Mouse (Mus musculus): ENCODE results near the gene Lingo3. TPM values are rescaled to one million over a fixed set of nuclear protein-coding genes. Genes with fewer than 3 reads are reported as not detected.

Lingo3 gene
- 0.46 and 0.48 TPM in 2 replicates for polyA plus RNA-seq (2012; rRNA removed)

GRCm38 (mm10) chr10:80843931-80844547, at the start of gene Lingo3:
TSS of gene Lingo3 (minus strand) at chr10:80844039.

DNA sequence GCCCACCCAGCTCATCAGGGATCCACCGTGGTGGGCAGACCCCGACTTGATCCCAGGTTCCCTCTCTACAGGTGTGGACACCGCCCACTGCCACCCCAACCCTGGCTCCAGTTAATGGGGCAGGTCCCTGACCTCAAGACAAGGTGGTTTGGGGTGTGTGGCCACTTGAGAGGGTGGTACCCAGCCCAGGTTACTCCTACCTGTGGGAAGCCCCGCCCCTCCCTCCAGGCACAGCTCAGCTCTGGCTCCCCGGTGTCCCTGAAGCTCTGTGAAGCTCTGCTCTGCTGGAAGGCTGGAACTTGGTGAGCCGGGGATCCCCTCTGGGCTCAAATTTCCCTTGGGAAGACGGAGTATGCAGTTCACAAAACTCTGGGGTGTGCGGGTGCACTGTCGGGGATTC, 27.7 kb upstream of the Lingo3 start, which contains the start of gene Tmprss9:
TSS of gene Tmprss9 (plus strand) at position 268 of the 400 bp plus-strand sequence.

GRCm38 (mm10) chr10:80854913-80855748, 11.3 kb upstream of the Lingo3 start, which contains the start of the genes Lsm7 and Sppl2b:
TSS of gene Lsm7 (minus strand) at chr10:80855209.
TSS of gene Sppl2b (plus strand) at chr10:80855275.

GRCm38 (mm10) chr10:80826151-80827062, 17.4 kb downstream of the Lingo3 start, which contains the start of gene Oaz1:
TSS of gene Oaz1 (plus strand) at chr10:80826656.

GRCm38 (mm10) chr10:80813366-80813765, 30.5 kb downstream of the Lingo3 start, which contains the start of gene Jsrp1:
TSS of gene Jsrp1 (minus strand) at chr10:80813498.

GRCm38 (mm10) chr10:80804916-80805315, 38.9 kb downstream of the Lingo3 start, which contains the start of gene Amh:
TSS of gene Amh (plus strand) at chr10:80805243.

GRCm38 (mm10) chr10:80798150-80799006, 45.5 kb downstream of the Lingo3 start, which contains the start of the genes Sf3a2 and Plekhj1:
TSS of gene Sf3a2 (plus strand) at chr10:80798198.
TSS of gene Plekhj1 (minus strand) at chr10:80798626.

Other genes starting within 250 kb of the Lingo3 start
- gene Scamp4, start 241.2 kb downstream of the Lingo3 start, polyA plus RNA-seq (2012; rRNA removed), result 48.7 and 54.0 TPM in 2 replicates
- 9.7 and 11.8 TPM in 2 replicates for gene Adat3, start 241.2 kb downstream of the Lingo3 start, polyA plus RNA-seq (2012; rRNA removed)
- 5.1 and 5.9 TPM in 2 replicates for gene Gm49322, start 238.0 kb downstream of the Lingo3 start, polyA plus RNA-seq (2012; rRNA removed)
- gene Csnk1g2, start 221.2 kb downstream of the Lingo3 start, polyA plus RNA-seq (2012; rRNA removed), result 169 and 230 TPM in 2 replicates
- gene Btbd2, start 187.0 kb downstream of the Lingo3 start, polyA plus RNA-seq (2012; rRNA removed), result 65.9 and 84.8 TPM in 2 replicates
- gene Mknk2, start 165.9 kb downstream of the Lingo3 start, polyA plus RNA-seq (2012; rRNA removed), result 86.7 and 103 TPM in 2 replicates
- gene Mob3a, start 142.1 kb downstream of the Lingo3 start, polyA plus RNA-seq (2012; rRNA removed), result 21.9 and 34.8 TPM in 2 replicates
- 24.8 and 32.5 TPM in 2 replicates for gene Izumo4, start 141.9 kb downstream of the Lingo3 start, polyA plus RNA-seq (2012; rRNA removed)
- gene Ap3d1, start 101.8 kb downstream of the Lingo3 start, polyA plus RNA-seq (2012; rRNA removed), result 112 and 113 TPM in 2 replicates
- gene Dot1l, start 88.8 kb downstream of the Lingo3 start, polyA plus RNA-seq (2012; rRNA removed), result 55.5 and 55.9 TPM in 2 replicates
- gene Sf3a2, start 45.8 kb downstream of the Lingo3 start, polyA plus RNA-seq (2012; rRNA removed), result 101 and 144 TPM in 2 replicates
- gene Plekhj1, start 45.4 kb downstream of the Lingo3 start, polyA plus RNA-seq (2012; rRNA removed), result 107 and 143 TPM in 2 replicates
- 1.3 and 1.4 TPM in 2 replicates for gene Amh, start 38.8 kb downstream of the Lingo3 start, polyA plus RNA-seq (2012; rRNA removed)
- gene Jsrp1, start 30.5 kb downstream of the Lingo3 start, polyA plus RNA-seq (2012; rRNA removed), result 1.2 and 1.5 TPM in 2 replicates
- 668 and 753 TPM in 2 replicates for gene Oaz1, start 17.4 kb downstream of the Lingo3 start, polyA plus RNA-seq (2012; rRNA removed)
- 416 and 423 TPM in 2 replicates for gene Lsm7, start 11.2 kb upstream of the Lingo3 start, polyA plus RNA-seq (2012; rRNA removed)
- gene Sppl2b, start 11.2 kb upstream of the Lingo3 start, polyA plus RNA-seq (2012; rRNA removed), result 43.7 and 57.8 TPM in 2 replicates
- 0.01 and 0.02 TPM in 2 replicates for gene Tmprss9, start 27.8 kb upstream of the Lingo3 start, polyA plus RNA-seq (2012; rRNA removed)
- gene Timm13, start 56.9 kb upstream of the Lingo3 start, polyA plus RNA-seq (2012; rRNA removed), result 199 and 235 TPM in 2 replicates
- 69.6 and 106 TPM in 2 replicates for gene Lmnb2, start 74.2 kb upstream of the Lingo3 start, polyA plus RNA-seq (2012; rRNA removed)
- 12.2 and 15.1 TPM in 2 replicates for gene Gadd45b, start 86.0 kb upstream of the Lingo3 start, polyA plus RNA-seq (2012; rRNA removed)
- gene Gng7, start 170.9 kb upstream of the Lingo3 start, polyA plus RNA-seq (2012; rRNA removed), result 3.4 and 5.5 TPM in 2 replicates
- 5.8 and 6.1 TPM in 2 replicates for gene Diras1, start 181.6 kb upstream of the Lingo3 start, polyA plus RNA-seq (2012; rRNA removed)
- 26.5 and 35.6 TPM in 2 replicates for gene Slc39a3, start 193.4 kb upstream of the Lingo3 start, polyA plus RNA-seq (2012; rRNA removed)
- gene Sgta, start 216.1 kb upstream of the Lingo3 start, polyA plus RNA-seq (2012; rRNA removed), result 168 and 193 TPM in 2 replicates
- 62.7 and 69.0 TPM in 2 replicates for gene Thop1, start 226.0 kb upstream of the Lingo3 start, polyA plus RNA-seq (2012; rRNA removed)

Data from central nervous system, embryonic 11.5 days (tissue).